In the genomic region with DNA sequence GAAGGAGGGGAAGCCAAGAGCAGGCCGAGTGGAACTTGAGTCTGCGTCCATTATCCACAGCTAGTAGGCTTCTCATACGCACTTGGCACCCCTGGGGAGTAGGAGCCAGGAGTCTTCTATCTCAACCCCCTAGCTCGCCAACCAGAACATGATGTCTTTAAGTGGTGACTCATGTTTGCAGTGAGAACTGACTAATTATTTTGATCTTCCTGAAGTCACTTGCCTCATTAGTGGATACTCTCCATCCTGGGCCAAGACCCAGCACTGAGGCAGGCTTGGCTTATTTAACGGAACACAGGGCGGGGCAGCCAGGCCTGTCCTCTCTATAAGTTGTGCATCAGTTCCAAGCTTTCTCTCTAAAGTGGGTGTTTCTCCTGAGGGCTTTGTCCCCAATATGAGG, we compare ENCODE assay signal across 16 mouse cellular contexts.
DNase-seq lines count a peak whose midpoint lies in the region.
"Had no signal": no experiment of that assay in that cellular context is flagged by ENCODE, and none has a peak within 500 bp of the region (broad histone marks: within the 10 kb centered on the region; RNA-seq: fewer than 3 reads in every experiment).

No protein-coding gene starts in this region.

- no peaks in the 10 kb centered on the region for H3K27me3 ChIP-seq in heart, embryonic 10.5 days (ENCODE audit: insufficient read depth, poor library complexity, severe bottlenecking)
- H3K27me3 ChIP-seq: embryonic facial prominence, embryonic 13.5 days; forebrain, embryonic 15.5 days had no signal

- DNase-seq in heart, adult 11 months, result peak; percentile 97
- DNase-seq in heart, postnatal 4 days, result no peak
- DNase-seq in NIH3T3 (ENCODE audit: low read depth), result peak; percentile 43
- DNase-seq in heart, embryonic 10.5 days (ENCODE audit: low spot score), result no peak
- peak; percentile 47 for DNase-seq in lung, postnatal 14 days
- no peak for DNase-seq in thymus, postnatal 14 days
- no peak for DNase-seq in adrenal gland, postnatal 25 days
- no peak for DNase-seq in cerebellum, postnatal 14 days
- DNase-seq: adrenal gland, postnatal 36 days; B cell, adult 2 months; lung, embryonic 14.5 days; midbrain, embryonic 14.5 days; spleen, adult 18-20 months had no signal

- peaks cover 72% of the 10 kb centered on the region for H3K4me1 ChIP-seq in heart, embryonic 10.5 days
- H3K4me1 ChIP-seq: forebrain, embryonic 15.5 days had no signal

- H3K36me3 ChIP-seq in heart, embryonic 10.5 days, result no peaks in the 10 kb centered on the region
- H3K36me3 ChIP-seq: embryonic facial prominence, embryonic 13.5 days; forebrain, embryonic 15.5 days had no signal

- no peak overlapping the region for H3K4me3 ChIP-seq in heart, embryonic 10.5 days
- H3K4me3 ChIP-seq: embryonic facial prominence, embryonic 13.5 days; forebrain, embryonic 15.5 days; left cerebral cortex, adult 2 months had no signal

- 0 out of 2 replicates have a peak overlapping the region, but pooled peaks have one; percentile 42 for H3K27ac ChIP-seq in heart, embryonic 10.5 days
- H3K27ac ChIP-seq: embryonic facial prominence, embryonic 13.5 days; forebrain, embryonic 15.5 days; left cerebral cortex, adult 2 months had no signal

- no peaks in the 10 kb centered on the region for H3K9me3 ChIP-seq in heart, embryonic 10.5 days
- H3K9me3 ChIP-seq: embryonic facial prominence, embryonic 13.5 days; forebrain, embryonic 15.5 days had no signal

- WGBS in heart, embryonic 10.5 days, result 82% methylated on average over 6 of the region's 6 CpGs

Comparison
In these comparisons a context has a peak if more than half of its experiments do, and no peak if none do; other contexts are left out.
1. DNase-seq: peak in heart, adult 11 months (single experiment), NIH3T3 (single experiment) and lung, postnatal 14 days (single experiment); none in heart, postnatal 4 days (single experiment), heart, embryonic 10.5 days (single experiment), thymus, postnatal 14 days (single experiment), adrenal gland, postnatal 25 days (single experiment) and cerebellum, postnatal 14 days (0 of 2).